Mouse (Mus musculus): ENCODE measurements around the gene Rpgrip1.

Gene Rpgrip1

GRCm38 (mm10) chr14:52198141-52198540, 87.6 kb downstream of the Rpgrip1 start:
- DNase-seq, result no peak

- DNase-seq, result no peak
Observed at GRCm38 (mm10) chr14:52199412-52199811, 88.9 kb downstream of the Rpgrip1 start.

Data from layer of hippocampus, adult 9-11 months (tissue).